Mouse (Mus musculus) CD4-positive, CD25-positive, alpha-beta regulatory T cell, adult 2 months (primary cell): ENCODE data around the gene Ly6g6c.

Source experiments
- DNase-seq: peaks from one replicate; pipeline ENCODE4 v3.0.0-alpha.2; 2012; ENCODE audit warnings: low read depth, low spot score

Gene Ly6g6c

DNA sequence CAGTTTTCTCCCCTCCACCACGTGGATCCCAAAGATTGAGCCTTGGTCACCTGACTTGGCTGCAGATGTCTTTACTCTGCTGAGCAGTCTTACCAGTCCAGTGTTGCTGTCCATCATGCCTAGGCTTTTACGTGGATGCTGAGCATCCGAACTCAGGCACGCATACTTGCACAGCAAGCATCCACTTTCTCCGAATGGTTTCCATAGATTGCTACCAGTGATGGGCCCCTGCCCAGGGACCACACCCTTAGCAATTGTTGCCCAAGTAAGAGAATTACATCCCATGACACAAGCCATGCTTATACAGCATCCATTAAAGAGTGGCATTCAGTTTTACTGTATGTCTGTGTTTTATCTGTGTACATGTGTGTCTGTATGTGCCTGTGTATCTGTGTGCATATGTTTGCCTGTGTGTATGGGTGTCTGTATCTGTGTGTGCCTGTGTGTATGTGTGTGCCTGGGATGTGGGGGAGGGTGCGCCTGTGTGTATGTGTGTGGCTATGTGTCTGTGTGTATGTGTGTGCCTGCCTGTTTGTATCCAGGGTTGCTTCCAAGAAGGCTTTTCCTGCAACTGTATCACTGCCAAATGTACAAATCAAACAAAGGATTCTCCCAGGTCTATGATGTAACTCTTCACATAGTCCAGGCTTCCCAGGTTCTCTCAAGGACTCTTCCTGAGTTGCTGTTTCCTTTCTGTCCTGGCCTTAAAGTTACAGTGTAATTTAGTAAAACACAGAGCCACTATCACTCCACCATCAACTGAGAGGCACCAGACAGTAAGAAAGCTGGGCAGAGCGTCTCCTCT is 9.3 kb upstream of the Ly6g6c start:
- DNase-seq: no peak

DNA sequence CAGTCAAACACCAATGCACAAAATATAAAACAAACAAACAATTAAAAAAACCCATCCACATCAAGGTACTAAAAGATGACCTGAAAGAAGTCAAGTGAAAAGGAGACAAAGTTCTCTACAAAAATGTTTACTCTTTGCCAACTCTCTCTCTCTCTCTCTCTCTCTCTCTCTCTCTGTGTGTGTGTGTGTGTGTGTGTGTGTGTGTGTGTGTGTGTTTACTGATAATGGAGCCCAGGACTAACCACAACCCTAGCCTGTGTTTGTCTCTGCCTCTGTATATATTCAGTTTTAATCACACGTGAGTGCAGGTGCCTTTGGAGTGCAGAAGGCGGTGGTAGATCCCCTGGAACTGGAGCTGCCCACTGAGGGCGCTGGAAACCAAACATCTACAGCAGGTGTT is 8.1 kb upstream of the Ly6g6c start:
- no peak for DNase-seq

DNA sequence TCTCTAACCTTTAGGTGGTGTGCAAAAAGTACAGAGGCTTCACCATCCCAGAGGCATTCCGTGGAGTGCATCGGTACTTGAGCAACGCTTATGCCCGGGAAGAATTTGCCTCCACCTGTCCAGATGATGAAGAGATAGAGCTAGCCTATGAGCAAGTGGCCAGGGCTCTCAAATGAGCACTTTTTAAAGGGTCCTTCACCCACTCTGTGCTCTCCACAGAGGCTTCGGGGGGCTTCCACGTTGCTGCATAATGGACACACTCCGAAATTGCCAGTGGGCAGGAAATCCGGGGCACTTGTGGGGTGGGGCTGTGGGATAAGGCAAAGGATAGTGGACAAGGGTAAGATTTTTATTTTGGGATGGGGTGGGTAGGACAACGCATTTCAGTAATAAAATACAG is 6.9 kb upstream of the Ly6g6c start:
- no peak for DNase-seq

DNA sequence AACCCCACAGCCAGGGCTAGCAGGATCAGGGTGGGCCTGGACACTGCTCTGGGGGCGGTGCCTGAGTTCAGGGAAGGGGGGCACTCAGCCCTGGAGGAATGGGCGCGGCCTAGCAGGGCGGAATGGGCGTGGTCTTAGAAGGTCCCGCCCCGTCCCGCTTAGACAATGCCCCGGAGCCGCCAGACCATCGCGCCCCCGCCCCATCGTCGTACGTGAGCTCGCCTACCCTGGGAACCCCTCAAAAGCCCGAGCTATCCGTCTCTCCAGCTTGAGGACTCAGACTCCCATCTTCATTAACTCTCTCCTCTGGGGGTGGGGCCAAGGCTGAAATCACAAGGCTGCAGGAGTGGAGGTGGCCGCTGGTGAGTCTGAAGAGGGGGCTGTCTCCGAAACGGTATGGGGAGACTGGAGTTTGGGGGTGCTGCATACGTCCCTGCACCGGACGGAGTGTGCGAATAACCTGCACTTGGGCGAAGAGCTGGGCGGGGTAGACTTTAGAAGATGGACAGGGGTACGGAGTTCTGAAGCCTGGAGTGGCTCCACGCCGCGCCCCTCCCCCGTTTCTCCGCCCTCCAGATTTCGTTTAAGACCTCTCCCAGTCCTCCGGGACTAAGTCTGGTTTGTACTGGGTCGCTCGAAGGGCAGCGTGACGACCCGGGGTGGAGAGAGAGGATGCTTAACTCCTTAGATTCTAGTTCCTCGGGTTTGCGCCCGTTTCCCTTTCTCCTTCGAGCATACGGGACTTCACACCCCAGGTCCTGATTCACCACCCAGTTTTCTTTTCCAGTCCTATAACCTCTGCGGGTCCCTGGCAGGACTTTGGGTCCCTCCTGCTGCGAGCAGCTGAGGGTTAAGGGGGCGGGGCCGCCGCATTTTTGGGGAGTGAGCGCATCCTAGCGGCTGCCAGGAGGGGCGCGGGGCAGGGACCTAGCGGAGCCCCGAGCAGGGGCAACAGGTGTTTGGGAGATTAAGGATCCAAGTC is 6.0 kb upstream of the Ly6g6c start, which contains the start of gene Ddah2:
TSS of gene Ddah2 (plus strand) at position 125 of the 982 bp plus-strand sequence.
- peak; percentile 90 for DNase-seq

DNA sequence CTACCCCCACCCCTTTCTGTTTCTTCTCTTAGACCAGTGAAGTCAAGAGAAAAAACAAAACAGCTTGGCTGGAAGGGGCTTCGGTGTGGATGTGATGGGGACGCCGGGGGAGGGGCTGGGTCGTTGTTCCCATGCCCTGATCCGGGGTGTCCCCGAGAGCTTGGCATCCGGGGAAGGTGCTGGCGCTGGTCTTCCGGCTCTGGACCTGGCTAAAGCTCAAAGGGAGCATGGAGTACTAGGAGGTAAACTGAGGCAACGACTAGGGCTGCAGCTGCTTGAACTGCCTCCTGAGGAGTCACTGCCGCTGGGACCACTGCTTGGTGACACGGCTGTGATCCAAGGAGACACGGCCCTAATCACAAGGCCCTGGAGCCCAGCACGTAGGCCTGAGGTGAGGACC is 5.1 kb upstream of the Ly6g6c start:
- DNase-seq: no peak

DNA sequence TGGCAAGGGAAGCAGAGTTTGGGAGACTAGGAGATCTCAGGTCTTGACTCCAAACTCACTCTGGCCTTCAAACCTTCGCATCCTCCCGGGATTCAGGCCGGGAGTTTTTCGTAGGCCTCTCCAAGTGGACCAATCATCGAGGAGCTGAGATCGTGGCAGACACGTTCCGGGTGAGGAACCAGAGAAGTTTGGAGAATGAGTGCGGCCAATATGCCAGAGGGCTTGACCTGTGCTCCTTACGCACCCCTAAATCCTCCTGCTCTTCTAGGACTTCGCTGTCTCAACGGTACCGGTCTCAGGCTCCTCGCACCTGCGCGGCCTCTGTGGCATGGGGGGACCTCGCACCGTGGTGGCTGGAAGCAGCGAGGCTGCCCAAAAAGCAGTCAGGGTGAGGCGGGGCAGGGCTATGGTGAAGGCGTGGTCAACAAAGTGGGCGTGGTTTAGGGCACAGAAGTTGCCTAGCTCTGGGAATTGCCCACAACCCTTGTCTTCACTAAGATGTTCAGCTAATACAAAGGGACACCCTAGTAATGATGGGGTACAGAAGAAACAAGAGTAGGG is 4.4 kb upstream of the Ly6g6c start:
- no peak for DNase-seq

DNA sequence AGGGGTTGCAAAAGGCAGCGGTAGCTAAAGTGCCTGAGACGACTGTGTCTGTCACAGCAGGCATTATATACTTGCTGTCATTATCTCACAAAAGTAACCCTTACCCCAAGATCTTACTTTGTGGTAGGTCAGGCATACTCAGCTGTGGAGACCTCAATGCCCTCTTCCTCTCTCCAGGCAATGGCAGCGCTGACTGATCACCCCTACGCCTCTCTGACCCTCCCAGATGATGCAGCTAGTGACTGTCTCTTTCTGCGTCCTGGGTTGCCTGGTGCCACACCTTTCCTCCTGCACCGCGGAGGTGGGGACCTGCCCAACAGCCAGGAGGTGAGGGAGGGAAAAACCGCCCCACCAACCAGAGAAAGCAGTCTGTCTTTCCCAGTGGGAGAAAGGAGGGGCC is 3.9 kb upstream of the Ly6g6c start:
- no peak for DNase-seq

DNA sequence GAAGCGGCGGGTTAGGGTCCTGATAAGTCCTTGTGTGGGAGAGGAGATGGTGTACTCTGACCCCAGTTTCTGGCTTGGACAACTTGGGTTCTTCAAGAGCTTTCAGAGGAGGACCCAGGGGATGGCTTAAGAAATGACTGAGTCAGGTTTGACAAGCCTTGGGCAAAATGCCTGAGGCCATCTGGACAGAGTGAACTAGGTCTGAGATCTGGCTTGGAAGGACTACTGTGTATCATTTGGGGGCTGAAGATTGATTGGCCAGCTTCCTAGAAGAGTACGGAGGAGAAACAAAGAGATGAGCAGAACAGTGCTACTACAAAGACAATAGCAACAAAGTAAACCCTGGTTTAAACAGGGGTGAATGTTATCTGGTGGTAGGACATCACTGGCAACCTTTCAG is 1.7 kb upstream of the Ly6g6c start:
- no peak for DNase-seq

DNA sequence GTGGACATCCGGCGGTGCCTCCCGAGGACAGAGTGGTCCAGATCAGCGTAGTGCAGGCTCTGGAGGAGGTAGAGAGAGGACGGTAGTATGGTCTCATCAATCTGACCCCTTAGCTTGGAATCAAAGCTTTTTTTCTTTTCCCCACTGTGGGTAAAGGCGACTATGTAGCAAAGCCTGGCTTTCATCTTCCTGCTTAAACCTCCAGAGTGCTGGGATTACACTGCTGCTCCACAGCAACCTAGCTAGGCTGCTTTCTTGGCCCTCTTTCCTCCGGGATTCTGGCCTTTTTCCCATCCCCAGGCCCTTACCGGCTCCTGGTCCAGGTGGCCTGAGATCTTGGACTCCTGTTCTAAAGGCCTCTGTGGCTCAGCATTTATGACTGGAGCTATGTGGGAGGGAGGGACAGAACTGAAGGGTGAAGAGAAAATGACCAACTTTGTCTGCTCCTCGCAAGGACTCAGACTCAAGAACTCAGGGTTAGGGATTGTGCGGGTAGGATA is 760 bp upstream of the Ly6g6c start:
- no peak for DNase-seq

DNA sequence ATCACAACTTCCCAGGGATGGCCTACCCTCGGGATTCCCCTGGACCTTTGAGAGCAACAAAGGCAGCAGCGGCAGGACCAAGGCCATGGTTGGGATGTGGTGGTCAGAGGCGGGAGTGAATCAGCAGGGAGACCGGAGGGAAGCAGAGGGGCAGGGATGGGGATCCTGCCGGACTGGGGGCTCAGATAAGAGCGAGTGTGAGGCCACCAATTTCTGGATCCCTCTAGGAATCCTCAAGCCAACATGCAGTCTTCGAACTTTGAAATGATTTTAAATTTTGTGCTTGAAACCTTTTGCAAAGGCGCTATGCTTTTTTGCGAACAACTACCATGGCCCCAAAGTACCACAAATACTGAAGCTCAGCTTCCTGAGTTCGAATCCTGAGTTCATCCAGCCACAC is 896 bp downstream of the Ly6g6c start, which contains the start of gene Mpig6b:
TSS of gene Mpig6b (minus strand) at position 101 of the 400 bp plus-strand sequence.
- DNase-seq: no peak

DNA sequence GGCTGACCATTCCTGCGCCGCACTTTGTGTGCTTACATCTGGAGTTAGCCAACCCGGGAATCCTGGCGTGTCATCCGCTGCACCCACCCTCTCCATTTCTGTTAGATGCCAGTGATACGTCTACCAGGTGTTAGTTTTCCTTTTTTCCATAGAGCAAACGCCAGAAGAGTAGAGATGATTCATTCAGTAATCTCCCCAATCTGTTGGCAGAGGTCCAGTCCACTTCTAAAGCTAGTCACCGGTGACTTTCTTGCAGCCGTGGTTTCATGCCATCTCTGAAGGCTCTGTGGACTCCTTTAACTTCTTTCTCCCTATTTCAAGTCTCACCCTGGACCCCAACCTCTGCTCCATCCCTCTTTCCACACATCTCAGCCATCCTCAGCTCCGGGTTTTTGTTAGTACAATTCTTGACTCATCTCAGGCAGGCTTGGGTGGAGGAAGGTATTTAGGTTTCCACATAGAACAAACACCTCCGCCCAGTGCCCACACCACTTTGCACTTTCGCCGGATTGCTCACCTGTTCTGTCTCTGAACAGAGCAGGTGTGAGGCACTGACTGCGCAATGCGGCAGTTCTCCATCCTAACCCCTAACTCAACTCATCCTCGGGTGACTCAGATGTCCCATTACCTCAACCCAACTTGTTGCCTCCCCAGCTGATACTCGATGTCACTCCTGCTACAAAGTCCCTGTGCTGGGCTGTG is 3.2 kb downstream of the Ly6g6c start:
- no peak for DNase-seq

DNA sequence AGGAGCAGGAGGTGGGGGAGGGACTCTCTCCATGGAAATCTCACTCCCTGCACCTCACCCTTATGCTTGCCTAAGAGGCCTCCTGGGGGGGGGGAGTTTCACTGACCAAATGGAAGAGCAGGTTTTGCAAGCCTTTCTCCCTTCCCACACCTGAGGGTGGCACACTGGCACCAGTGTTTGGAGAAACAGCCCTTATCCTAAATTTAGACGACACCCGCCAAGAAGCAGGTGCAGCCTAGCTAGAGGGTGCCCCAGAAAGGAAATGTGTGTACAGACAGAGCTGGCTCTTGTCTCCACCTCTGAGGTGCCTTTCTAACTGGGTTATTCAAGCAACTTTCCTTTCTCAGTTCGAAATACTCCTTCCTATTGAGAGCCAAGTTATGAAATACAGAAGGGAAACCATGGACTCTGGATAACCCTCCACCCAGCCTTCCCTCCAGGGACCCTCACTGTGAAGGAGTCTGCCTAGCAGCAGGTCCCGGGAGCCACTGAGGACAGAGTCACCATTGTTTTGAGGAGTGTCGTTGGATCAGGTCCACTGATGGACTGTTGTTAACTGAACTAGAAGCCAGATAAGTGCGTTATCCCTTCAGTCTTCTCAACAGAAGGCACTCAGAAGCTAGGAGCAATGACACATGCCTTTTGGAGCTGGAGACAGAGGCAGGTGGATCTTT is 5.5 kb downstream of the Ly6g6c start:
- DNase-seq: no peak

DNA sequence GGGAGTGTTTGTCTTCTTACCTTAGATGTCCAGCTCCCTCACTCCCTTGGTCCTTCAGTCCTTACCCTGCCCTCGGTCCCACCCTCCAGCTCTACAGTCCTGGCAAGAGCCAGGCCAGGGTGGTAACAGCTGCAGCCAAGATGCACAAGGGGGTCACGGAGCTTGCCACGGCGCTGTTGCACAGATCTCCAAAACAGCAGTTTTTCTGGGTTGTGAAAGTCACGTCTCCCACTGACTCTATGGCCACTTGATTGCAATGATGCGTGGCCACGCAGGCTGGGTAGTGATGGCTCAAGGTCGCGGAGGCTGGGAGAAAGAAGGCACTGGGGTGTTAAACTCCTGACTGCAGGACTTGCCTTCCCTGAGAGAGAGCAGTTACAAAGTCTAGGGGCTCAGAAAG is 6.3 kb downstream of the Ly6g6c start:
- DNase-seq: no peak

DNA sequence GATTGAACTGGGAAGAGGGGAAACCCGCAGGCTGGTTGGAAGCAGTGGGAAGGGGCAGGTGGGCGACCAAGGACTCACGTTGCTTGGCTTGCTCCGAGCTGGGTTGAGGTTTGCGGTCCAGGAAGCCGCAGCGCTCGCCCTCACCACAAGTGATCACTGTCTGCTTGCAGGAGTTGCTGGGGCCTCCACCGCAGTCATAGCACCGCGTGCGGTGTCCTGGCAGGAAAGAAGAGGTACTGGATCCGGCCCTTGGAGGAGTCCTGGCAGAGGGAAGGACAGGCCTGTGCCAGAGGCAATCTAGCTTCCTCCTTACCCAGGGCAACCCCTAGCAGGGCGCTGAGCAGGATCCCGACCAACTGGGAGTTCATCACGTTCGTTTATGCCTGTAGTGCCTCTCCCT is 8.9 kb downstream of the Ly6g6c start:
- no peak for DNase-seq

DNA sequence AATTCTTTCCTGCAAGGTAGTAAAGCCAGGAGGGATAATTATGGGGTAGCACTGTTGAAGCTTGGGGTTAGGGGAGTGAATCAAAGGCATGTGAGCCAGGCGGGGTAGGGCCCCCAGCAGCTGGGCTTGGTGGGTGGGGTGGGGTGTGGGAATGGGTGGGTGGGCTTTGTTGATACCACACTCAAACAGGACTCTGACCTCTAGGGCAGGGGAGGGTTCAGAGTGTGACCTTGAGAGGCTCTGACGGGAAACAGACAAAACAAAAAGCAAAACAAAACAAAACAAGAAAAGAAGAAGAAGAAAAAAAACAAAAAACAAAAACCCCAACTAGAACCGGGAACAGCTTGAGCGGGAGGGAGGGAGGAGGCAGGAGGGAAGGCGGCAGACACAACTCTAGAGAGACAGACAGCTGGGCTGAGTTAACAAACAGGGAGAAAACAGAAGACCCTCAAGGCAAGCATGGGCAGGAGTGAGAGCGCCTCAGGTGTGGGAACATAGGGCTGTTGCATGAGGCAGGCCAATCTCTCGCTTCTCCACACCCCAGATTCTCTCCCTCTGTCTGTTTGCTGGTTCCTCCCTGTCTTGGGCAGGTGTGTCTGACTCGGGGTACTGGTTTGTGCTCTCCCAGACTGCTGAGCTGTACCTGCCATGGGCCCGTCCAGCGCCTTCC is 11.5 kb downstream of the Ly6g6c start, which contains the start of gene Ly6g6e:
TSS of gene Ly6g6e (plus strand) at position 396 of the 670 bp plus-strand sequence.
- DNase-seq: no peak

DNA sequence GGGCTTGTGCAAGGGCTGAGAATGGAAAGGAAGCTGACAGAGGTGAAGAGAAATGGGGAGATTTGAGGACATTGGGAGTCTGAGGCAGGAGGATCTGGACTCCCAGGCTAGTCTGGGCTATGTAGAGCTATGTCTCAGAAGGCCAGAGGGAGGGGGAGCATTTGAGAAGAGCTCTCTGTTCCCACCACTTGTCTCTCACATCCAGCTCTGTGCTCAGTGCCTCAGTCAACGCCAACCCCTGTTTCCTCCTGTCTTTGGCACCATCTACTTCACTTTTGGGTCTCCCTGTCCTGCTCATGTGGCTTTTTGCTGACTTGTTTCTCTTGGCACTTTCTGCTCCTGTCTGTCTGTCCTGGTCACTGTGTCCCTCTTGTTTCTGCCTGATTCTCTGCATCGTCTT is 12.1 kb downstream of the Ly6g6c start:
- DNase-seq: no peak

DNA sequence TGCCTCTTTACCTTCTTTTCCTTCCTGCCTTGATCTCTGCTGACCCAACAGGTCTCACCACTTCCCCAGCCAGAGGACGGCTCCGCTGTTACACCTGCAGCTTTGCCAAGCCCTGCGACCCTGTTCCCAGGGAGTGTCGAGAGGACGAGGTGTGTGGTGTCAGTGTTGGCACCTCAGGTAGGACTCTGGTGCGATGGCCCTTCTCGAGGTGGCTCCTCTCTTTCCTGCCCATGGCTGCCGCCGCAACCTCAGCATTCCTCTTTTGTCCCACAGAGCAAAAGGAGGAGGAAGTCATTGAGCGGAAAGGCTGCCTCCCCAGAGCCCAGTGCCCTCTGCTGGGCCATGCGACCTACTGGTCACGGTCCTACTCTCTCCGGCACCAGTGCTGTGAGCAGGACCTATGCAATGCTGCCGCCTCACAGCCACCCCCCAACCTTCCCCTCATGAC is 12.6 kb downstream of the Ly6g6c start, which contains the start of gene Ly6g6d:
TSS of gene Ly6g6d (minus strand) at position 280 of the 448 bp plus-strand sequence.
- DNase-seq: no peak

DNA sequence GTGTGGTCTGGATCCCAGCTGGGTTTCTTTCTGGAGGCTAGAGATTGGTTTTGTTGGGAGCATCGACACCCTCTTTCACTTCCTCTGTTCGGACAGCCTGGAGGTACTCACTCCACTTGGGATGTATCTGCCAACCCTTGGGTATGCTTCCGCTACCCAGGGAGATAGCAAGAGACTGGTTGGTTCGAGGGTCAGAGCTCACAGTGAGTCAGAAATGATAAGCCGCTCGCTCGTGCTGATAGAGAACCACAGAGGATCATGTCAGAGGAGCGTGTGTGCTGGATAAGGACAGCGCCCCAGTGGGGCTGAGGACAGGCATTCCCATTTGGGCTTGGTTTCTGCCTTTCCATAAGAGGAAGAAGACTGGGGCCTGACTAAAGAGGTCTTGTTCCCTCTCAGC is 14.6 kb downstream of the Ly6g6c start:
- no peak for DNase-seq

DNA sequence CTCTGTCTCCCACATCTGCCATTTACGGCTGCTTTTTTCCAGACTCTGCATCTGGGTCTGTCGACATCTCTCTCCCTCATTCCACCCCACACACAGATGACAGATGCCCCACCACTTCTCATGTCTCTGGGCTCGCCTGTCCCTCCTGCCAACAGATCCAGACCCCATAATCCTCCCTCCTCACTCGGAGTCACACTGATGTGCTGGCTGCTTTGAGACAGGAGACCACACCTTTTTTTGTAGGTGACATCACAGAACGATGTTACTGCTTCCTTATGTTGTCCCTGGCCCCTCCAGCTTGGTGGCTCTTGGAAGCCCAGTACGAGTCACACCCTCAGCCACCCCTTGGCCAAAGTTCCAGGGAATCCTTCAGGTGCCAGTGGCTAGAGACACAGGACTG is 15.1 kb downstream of the Ly6g6c start:
- no peak for DNase-seq

DNA sequence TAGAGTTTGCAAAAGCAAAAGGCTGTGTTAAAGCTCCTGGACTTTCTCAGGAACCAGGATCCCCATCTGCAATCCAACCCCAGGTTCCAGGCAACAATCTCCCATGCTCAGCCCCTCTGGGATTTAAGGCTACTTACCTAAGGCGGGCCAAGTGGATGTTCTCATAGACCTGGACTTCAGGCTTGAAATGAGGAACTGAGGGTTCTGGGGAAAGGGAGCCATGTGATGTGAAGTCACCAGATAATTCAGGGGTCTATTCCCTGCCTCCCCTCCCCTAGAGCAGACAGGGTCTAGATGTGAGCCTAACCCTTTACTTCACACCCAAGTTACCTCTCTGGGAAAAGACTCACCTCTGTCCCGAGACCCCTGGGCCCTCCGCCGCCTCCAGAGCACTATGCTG is 15.5 kb downstream of the Ly6g6c start:
- no peak for DNase-seq
